Comparison of ENCODE assay signal across 19 mouse cellular contexts in genomic region chr2:27336600-27336999, GRCm38 (mm10).
A peak's percentile ranks its signal among the peaks of the same experiment; 100 is the strongest.
DNase-seq lines count a peak whose midpoint lies in the region; ATAC-seq and TF ChIP-seq lines count a peak whose summit lies in the region.
"Had no signal": no experiment of that assay in that cellular context is flagged by ENCODE, and none has a peak within 500 bp of the region (broad histone marks: within the 10 kb centered on the region; RNA-seq: fewer than 3 reads in every experiment).

No protein-coding gene starts in this region.

- no peaks in the 10 kb centered on the region for H3K27me3 ChIP-seq in hindbrain, embryonic 15.5 days
- H3K27me3 ChIP-seq in hindbrain, embryonic 11.5 days (ENCODE audit: control insufficient read depth, insufficient read depth, low read length), result no peaks in the 10 kb centered on the region
- H3K27me3 ChIP-seq in midbrain, postnatal 0 days (ENCODE audit: insufficient read depth, low read length), result no peaks in the 10 kb centered on the region
- H3K27me3 ChIP-seq: forebrain, embryonic 15.5 days; kidney, embryonic 15.5 days; limb, embryonic 13.5 days; liver, embryonic 12.5 days; neural tube, embryonic 12.5 days had no signal

- no peak for ATAC-seq in hindbrain, embryonic 15.5 days (ENCODE audit: low FRiP score, low read depth)
- no peak for ATAC-seq in hindbrain, embryonic 11.5 days (ENCODE audit: low FRiP score)
- peak; percentile 71 for ATAC-seq in activated CD4-positive, CD25-positive, alpha-beta regulatory T cell, adult 4 months
- no peak for ATAC-seq in midbrain, postnatal 0 days (ENCODE audit: low FRiP score)
- no peak for ATAC-seq in granulocyte monocyte progenitor cell, adult 5-6 weeks (replicated peaks; ENCODE audit: poor library complexity, severe bottlenecking)
- ATAC-seq: forebrain, embryonic 15.5 days had no signal

- no peaks in the 10 kb centered on the region for H3K9me3 ChIP-seq in hindbrain, embryonic 15.5 days
- H3K9me3 ChIP-seq in hindbrain, embryonic 11.5 days (ENCODE audit: control insufficient read depth, low read length), result no peaks in the 10 kb centered on the region
- no peaks in the 10 kb centered on the region for H3K9me3 ChIP-seq in midbrain, postnatal 0 days (ENCODE audit: low read length)
- H3K9me3 ChIP-seq: embryonic facial prominence, embryonic 10.5 days; forebrain, embryonic 15.5 days; kidney, embryonic 15.5 days; limb, embryonic 13.5 days; liver, embryonic 12.5 days; neural tube, embryonic 12.5 days had no signal

- H3K4me3 ChIP-seq in hindbrain, embryonic 15.5 days, result no peak overlapping the region
- H3K4me3 ChIP-seq in hindbrain, embryonic 11.5 days (ENCODE audit: low read depth, low read length), result no peak overlapping the region
- no peak overlapping the region for H3K4me3 ChIP-seq in midbrain, postnatal 0 days (ENCODE audit: low read depth, low read length)
- H3K4me3 ChIP-seq: embryonic facial prominence, embryonic 10.5 days; forebrain, embryonic 15.5 days; kidney, embryonic 15.5 days; limb, embryonic 13.5 days; liver, embryonic 12.5 days; neural tube, embryonic 12.5 days had no signal

- no peak for DNase-seq in hindbrain, embryonic 11.5 days (ENCODE audit: low spot score)
- peak; percentile 28 for DNase-seq in CD4-positive, CD25-positive, alpha-beta regulatory T cell, adult 2 months (ENCODE audit: low read depth, low spot score)
- no peak for DNase-seq in midbrain, postnatal 0 days (ENCODE audit: low spot score)
- no peak for DNase-seq in thymus, postnatal 4 days
- DNase-seq: adrenal gland, postnatal 36 days; cerebellum, adult 9-10 months; kidney, adult 11 months; lung, adult 18-20 months; lung, postnatal 10 days; thymus, postnatal 25 days had no signal

- WGBS in hindbrain, embryonic 15.5 days, result 50% methylated on average over 9 of the region's 9 CpGs
- 78% methylated on average over 9 of the region's 9 CpGs for WGBS in hindbrain, embryonic 11.5 days
- 50% methylated on average over 9 of the region's 9 CpGs for WGBS in midbrain, postnatal 0 days

- H3K27ac ChIP-seq in hindbrain, embryonic 15.5 days (replicated peaks), result peak overlapping the region; percentile 60
- H3K27ac ChIP-seq in hindbrain, embryonic 11.5 days (ENCODE audit: low read depth, low read length), result no peak overlapping the region
- H3K27ac ChIP-seq in midbrain, postnatal 0 days (ENCODE audit: low read depth, low read length), result 0 out of 2 replicates have a peak overlapping the region, but pooled peaks have one; percentile 32
- H3K27ac ChIP-seq: forebrain, embryonic 15.5 days; kidney, embryonic 15.5 days; limb, embryonic 13.5 days; liver, embryonic 12.5 days; neural tube, embryonic 12.5 days had no signal

- no peak overlapping the region for H3K4me2 ChIP-seq in hindbrain, embryonic 15.5 days
- H3K4me2 ChIP-seq in hindbrain, embryonic 11.5 days (replicated peaks; ENCODE audit: low read depth, low read length), result no peak overlapping the region
- H3K4me2 ChIP-seq in midbrain, postnatal 0 days (ENCODE audit: low read depth, low read length, poor library complexity, severe bottlenecking), result no peak overlapping the region
- H3K4me2 ChIP-seq: forebrain, embryonic 15.5 days; kidney, embryonic 15.5 days; limb, embryonic 13.5 days; liver, embryonic 12.5 days; neural tube, embryonic 12.5 days had no signal

- no peaks in the 10 kb centered on the region for H3K36me3 ChIP-seq in hindbrain, embryonic 15.5 days
- no peaks in the 10 kb centered on the region for H3K36me3 ChIP-seq in hindbrain, embryonic 11.5 days (ENCODE audit: control insufficient read depth, insufficient read depth, low read length)
- H3K36me3 ChIP-seq in midbrain, postnatal 0 days (ENCODE audit: insufficient read depth, low read length), result no peaks in the 10 kb centered on the region
- H3K36me3 ChIP-seq: forebrain, embryonic 15.5 days; kidney, embryonic 15.5 days; neural tube, embryonic 12.5 days had no signal

- no peak overlapping the region for H3K9ac ChIP-seq in hindbrain, embryonic 15.5 days
- H3K9ac ChIP-seq in hindbrain, embryonic 11.5 days (ENCODE audit: low read depth, low read length), result no peak overlapping the region
- no peak overlapping the region for H3K9ac ChIP-seq in midbrain, postnatal 0 days (replicated peaks; ENCODE audit: low read length, poor library complexity, severe bottlenecking)
- H3K9ac ChIP-seq: forebrain, embryonic 15.5 days; kidney, embryonic 15.5 days; limb, embryonic 13.5 days; liver, embryonic 12.5 days; neural tube, embryonic 12.5 days had no signal

- peaks cover 45% of the 10 kb centered on the region for H3K4me1 ChIP-seq in hindbrain, embryonic 15.5 days (replicated peaks)
- H3K4me1 ChIP-seq in hindbrain, embryonic 11.5 days (replicated peaks; ENCODE audit: control insufficient read depth, insufficient read depth, low read length), result peaks cover 5% of the 10 kb centered on the region; the same call in 1 of the 2 replicates
- no peaks in the 10 kb centered on the region for H3K4me1 ChIP-seq in midbrain, postnatal 0 days (ENCODE audit: insufficient read depth, low read length)

- TF ChIP-seq CTCF in midbrain, postnatal 0 days (IDR thresholded peaks at IDR 0.05), result no peak
